Mouse (Mus musculus) MEL (cell line): ENCODE measurements around the gene Nos1ap. TPM values are rescaled to one million over a fixed set of nuclear protein-coding genes. Genes with fewer than 3 reads are reported as not detected.

Source experiments
- DNase-seq: peaks from one replicate; pipeline ENCODE4 v3.0.0; 2011; ENCODE audit warnings: low read depth, low spot score
- H3K27ac ChIP-seq: 2 replicates; pipeline ENCODE4 v1.5.1; 2012; ENCODE audit warnings: low read depth, mild to moderate bottlenecking, control low read depth, low read length, moderate library complexity; ENCODE audit not compliant: control insufficient read depth
- H3K27me3 ChIP-seq, 2 experiments: fragments of 150-350 bp in 1 of 2; sonication (generic) in 1 of 2; 2 replicates each; pipeline ENCODE4 v1.6.1; 2012; ENCODE audit warnings: low read length in 2 of 2, mild to moderate bottlenecking in 2 of 2, improper control_type of control experiment in 1 of 2, moderate library complexity in 1 of 2; ENCODE audit not compliant: insufficient read depth in 2 of 2, control insufficient read depth in 1 of 2
- H3K36me3 ChIP-seq, 2 experiments: 2 replicates each; pipeline ENCODE4 v1.6.1; 2012 to 2014; ENCODE audit warnings: low read length in 2 of 2, improper control_type of control experiment in 1 of 2, inconsistent platforms in 1 of 2, mild to moderate bottlenecking in 1 of 2; ENCODE audit not compliant: insufficient read depth in 2 of 2, control insufficient read depth in 1 of 2
- H3K4me1 ChIP-seq, 2 experiments: fragments of 150-350 bp in 1 of 2; sonication (generic) in 1 of 2; 2 replicates each; pipeline ENCODE4 v1.6.1; 2012; ENCODE audit warnings: low read length in 2 of 2, improper control_type of control experiment in 1 of 2, mild to moderate bottlenecking in 1 of 2; ENCODE audit not compliant: insufficient read depth in 2 of 2, control insufficient read depth in 1 of 2
- H3K4me3 ChIP-seq, 2 experiments: fragments of 150-350 bp in 1 of 2; sonication (generic) in 1 of 2; 2 replicates each; pipeline ENCODE4 v1.5.1; 2012; ENCODE audit warnings: low read depth in 2 of 2, low read length in 2 of 2, mild to moderate bottlenecking in 2 of 2, moderate library complexity in 2 of 2, control low read depth in 1 of 2, improper control_type of control experiment in 1 of 2; ENCODE audit not compliant: control insufficient read depth in 1 of 2, insufficient read depth in 1 of 2
- H3K79me2 ChIP-seq: 2 replicates; pipeline ENCODE4 v1.6.1; 2012; ENCODE audit warnings: mild to moderate bottlenecking, low read length, moderate library complexity; ENCODE audit not compliant: control insufficient read depth, poor library complexity, insufficient read depth
- H3K9ac ChIP-seq: 2 replicates; pipeline ENCODE4 v1.6.1; 2012; ENCODE audit warnings: low read depth, mild to moderate bottlenecking, control low read depth, low read length, moderate library complexity; ENCODE audit not compliant: control insufficient read depth, poor library complexity, severe bottlenecking
- H3K9me3 ChIP-seq: fragments of 150-350 bp; sonication (generic); replicated peaks from 2 replicates; pipeline ENCODE4 v1.6.1; 2012; ENCODE audit warnings: mild to moderate bottlenecking, low read length, improper control_type of control experiment, moderate library complexity; ENCODE audit not compliant: insufficient read depth
- BHLHE40 ChIP-seq: IDR thresholded peaks from 2 replicates; pipeline ENCODE4 v1.6.1; 2012; ENCODE audit warnings: low read depth, mild to moderate bottlenecking, inconsistent platforms, low read length, improper control_type of control experiment, borderline replicate concordance
- CTCF ChIP-seq, 3 experiments: IDR thresholded peaks in 2 of 3; conservative IDR thresholded peaks in 1 of 3; 2 replicates each; pipeline ENCODE4 v1.5.1; 2011 to 2012; ENCODE audit warnings: low read length in 3 of 3, low read depth in 2 of 3, mild to moderate bottlenecking in 2 of 3, improper control_type of control experiment in 1 of 3, inconsistent platforms in 1 of 3, mixed read lengths in 1 of 3, moderate library complexity in 1 of 3; ENCODE audit not compliant: control insufficient read depth in 1 of 3, insufficient read depth in 1 of 3, poor library complexity in 1 of 3, severe bottlenecking in 1 of 3
- E2F4 ChIP-seq: IDR thresholded peaks from 2 replicates; pipeline ENCODE4 v1.6.1; 2011; ENCODE audit warnings: low read depth, low read length, improper control_type of control experiment, borderline replicate concordance
- EP300 ChIP-seq, 2 experiments: IDR thresholded peaks; 2 replicates each; pipeline ENCODE4 v1.6.1; 2011; ENCODE audit warnings: improper control_type of control experiment in 2 of 2, low read length in 2 of 2, low read depth in 1 of 2, mild to moderate bottlenecking in 1 of 2
- GATA1 ChIP-seq: IDR thresholded peaks from 2 replicates; pipeline ENCODE4 v1.6.1; 2011; ENCODE audit warnings: low read depth, low read length, improper control_type of control experiment
- KAT2A ChIP-seq: conservative IDR thresholded peaks from 2 replicates; pipeline ENCODE4 v1.6.1; 2012; ENCODE audit warnings: low read depth, low read length, improper control_type of control experiment, inconsistent platforms
- MAX ChIP-seq: IDR thresholded peaks from 2 replicates; pipeline ENCODE4 v1.6.1; 2011; ENCODE audit warnings: low read length, improper control_type of control experiment
- MEF2A ChIP-seq: IDR thresholded peaks from 2 replicates; pipeline ENCODE4 v1.6.1; 2014; ENCODE audit warnings: low read depth, mild to moderate bottlenecking, inconsistent platforms, low read length, improper control_type of control experiment; ENCODE audit not compliant: poor library complexity, insufficient replicate concordance, severe bottlenecking; ENCODE audit errors: extremely low read depth
- MYB ChIP-seq: IDR thresholded peaks from 2 replicates; pipeline ENCODE4 v1.6.1; 2011; ENCODE audit warnings: mild to moderate bottlenecking, low read depth, low read length, improper control_type of control experiment
- POLR2A ChIP-seq, 2 experiments: IDR thresholded peaks; 2 replicates each; pipeline ENCODE4 v1.6.1; 2011 to 2012; ENCODE audit warnings: low read length in 2 of 2, mild to moderate bottlenecking in 2 of 2, control low read depth in 1 of 2, improper control_type of control experiment in 1 of 2, low read depth in 1 of 2, moderate library complexity in 1 of 2; ENCODE audit not compliant: control insufficient read depth in 1 of 2, insufficient read depth in 1 of 2, poor library complexity in 1 of 2
- RAD21 ChIP-seq: IDR thresholded peaks from 2 replicates; pipeline ENCODE4 v1.6.1; 2011; ENCODE audit warnings: mild to moderate bottlenecking, low read depth, low read length, improper control_type of control experiment
- SIN3A ChIP-seq: IDR thresholded peaks from 2 replicates; pipeline ENCODE4 v1.6.1; 2012; ENCODE audit warnings: low read length, improper control_type of control experiment, inconsistent platforms
- SMC3 ChIP-seq: IDR thresholded peaks from 2 replicates; pipeline ENCODE4 v1.6.1; 2011; ENCODE audit warnings: low read depth, low read length, improper control_type of control experiment
- TBP ChIP-seq: IDR thresholded peaks from 2 replicates; pipeline ENCODE4 v1.8.0; 2011; ENCODE audit warnings: low read depth, low read length, improper control_type of control experiment
- UBTF ChIP-seq: IDR thresholded peaks from 2 replicates; pipeline ENCODE4 v1.6.1; 2012; ENCODE audit warnings: low read depth, mild to moderate bottlenecking, inconsistent platforms, low read length, improper control_type of control experiment, moderate library complexity, borderline replicate concordance; ENCODE audit not compliant: insufficient read depth
- USF2 ChIP-seq, 2 experiments: IDR thresholded peaks; 2 replicates each; pipeline ENCODE4 v1.6.1; 2011 to 2012; ENCODE audit warnings: improper control_type of control experiment in 2 of 2, low read length in 2 of 2, borderline replicate concordance in 1 of 2, inconsistent platforms in 1 of 2, low read depth in 1 of 2, mild to moderate bottlenecking in 1 of 2; ENCODE audit not compliant: insufficient read depth in 1 of 2
- ZC3H11A ChIP-seq: IDR thresholded peaks from 2 replicates; pipeline ENCODE4 v1.6.1; 2012; ENCODE audit warnings: low read depth, mild to moderate bottlenecking, inconsistent platforms, low read length, improper control_type of control experiment
- ZNF384 ChIP-seq: IDR thresholded peaks from 2 replicates; pipeline ENCODE4 v1.6.1; 2012; ENCODE audit warnings: low read depth, mild to moderate bottlenecking, inconsistent platforms, low read length, improper control_type of control experiment
- polyA plus RNA-seq, 2 experiments: library from polyadenylated mRNA; stranded (reverse) in 1 of 2; unstranded in 1 of 2; fragments of >175 nt in 1 of 2; fragments of >200 nt in 1 of 2; gene quantifications; 2 replicates each; pipeline versions ENCODE4 v1.2.1 to v1.2.4; 2012; ENCODE audit warnings: low replicate concordance in 2 of 2, low read depth in 1 of 2; ENCODE audit not compliant: insufficient read length in 2 of 2, insufficient read depth in 1 of 2, missing spikeins in 1 of 2
- total RNA-seq: library from RNA; depleted of rRNA; stranded (reverse); fragments of 300-350 nt; gene quantifications from 2 replicates; pipeline ENCODE4 v1.2.3, GENCODE M21; 2012

Gene Nos1ap
- total and polyA plus RNA-seq, 3 experiments, result 0.62 to 2.4 TPM; not detected in 1

DNA sequence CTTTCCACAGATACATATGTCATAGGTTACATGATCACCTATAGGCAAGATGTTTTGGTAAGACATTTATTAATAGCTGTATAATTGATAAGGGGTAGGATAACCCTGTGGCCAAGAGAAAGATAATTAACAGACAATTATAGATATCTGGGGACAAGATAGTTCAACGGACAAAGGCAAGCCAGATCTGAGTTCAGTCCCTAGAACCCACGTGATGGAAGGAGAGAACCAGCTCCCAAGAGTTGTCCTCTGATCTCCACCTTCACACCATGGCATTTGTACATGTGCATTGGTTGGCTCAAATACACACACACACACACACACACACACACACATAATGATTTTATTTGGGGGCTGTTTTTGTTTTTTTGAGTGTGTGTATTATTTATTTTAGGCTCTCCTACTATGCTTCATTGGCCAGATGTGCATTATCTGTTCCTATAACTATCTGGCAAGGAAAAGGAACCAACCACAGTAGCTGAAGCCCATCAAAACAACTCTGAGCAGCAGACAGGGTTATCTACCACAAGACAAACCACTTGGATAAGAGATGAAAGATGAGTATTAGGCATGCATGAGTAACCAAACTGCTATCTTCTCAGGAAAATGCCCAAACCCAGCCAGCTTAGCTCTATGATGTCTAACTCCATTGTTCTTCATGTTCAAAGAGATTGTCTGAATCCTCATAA lies 30.2 kb upstream of the Nos1ap start (continued):
- TF ChIP-seq MEF2A (peak; percentile 83), UBTF (no peak), KAT2A (no peak), RAD21 (no peak), USF2 (IDR thresholded peaks at IDR 0.05; ENCODE audit: borderline replicate concordance in 1 of 2, insufficient read depth in 1 of 2, low read depth in 1 of 2, low read length in 2 of 2) (peak in 1 of 2 experiments; percentile 37; a peak in 1 of 4 replicates), ZNF384 (no peak; the same call in 1 of the 2 replicates), CTCF (IDR thresholded peaks at IDR 0.05 in 2 of 3, conservative IDR thresholded peaks at IDR 0.05 in 1 of 3; ENCODE audit: control insufficient read depth in 1 of 3, insufficient read depth in 1 of 3, low read depth in 2 of 3, low read length in 3 of 3, poor library complexity in 1 of 3, severe bottlenecking in 1 of 3) (no peak), SIN3A (peak; percentile 83), EP300 (IDR thresholded peaks at IDR 0.05; ENCODE audit: low read depth in 1 of 2, low read length in 2 of 2) (peak; percentile 88 to 91), GATA1 (peak; percentile 98), POLR2A (IDR thresholded peaks at IDR 0.05; ENCODE audit: control insufficient read depth in 1 of 2, insufficient read depth in 1 of 2, low read depth in 1 of 2, low read length in 2 of 2, poor library complexity in 1 of 2) (no peak), BHLHE40 (peak; percentile 78; the same call in 1 of the 2 replicates)

DNA sequence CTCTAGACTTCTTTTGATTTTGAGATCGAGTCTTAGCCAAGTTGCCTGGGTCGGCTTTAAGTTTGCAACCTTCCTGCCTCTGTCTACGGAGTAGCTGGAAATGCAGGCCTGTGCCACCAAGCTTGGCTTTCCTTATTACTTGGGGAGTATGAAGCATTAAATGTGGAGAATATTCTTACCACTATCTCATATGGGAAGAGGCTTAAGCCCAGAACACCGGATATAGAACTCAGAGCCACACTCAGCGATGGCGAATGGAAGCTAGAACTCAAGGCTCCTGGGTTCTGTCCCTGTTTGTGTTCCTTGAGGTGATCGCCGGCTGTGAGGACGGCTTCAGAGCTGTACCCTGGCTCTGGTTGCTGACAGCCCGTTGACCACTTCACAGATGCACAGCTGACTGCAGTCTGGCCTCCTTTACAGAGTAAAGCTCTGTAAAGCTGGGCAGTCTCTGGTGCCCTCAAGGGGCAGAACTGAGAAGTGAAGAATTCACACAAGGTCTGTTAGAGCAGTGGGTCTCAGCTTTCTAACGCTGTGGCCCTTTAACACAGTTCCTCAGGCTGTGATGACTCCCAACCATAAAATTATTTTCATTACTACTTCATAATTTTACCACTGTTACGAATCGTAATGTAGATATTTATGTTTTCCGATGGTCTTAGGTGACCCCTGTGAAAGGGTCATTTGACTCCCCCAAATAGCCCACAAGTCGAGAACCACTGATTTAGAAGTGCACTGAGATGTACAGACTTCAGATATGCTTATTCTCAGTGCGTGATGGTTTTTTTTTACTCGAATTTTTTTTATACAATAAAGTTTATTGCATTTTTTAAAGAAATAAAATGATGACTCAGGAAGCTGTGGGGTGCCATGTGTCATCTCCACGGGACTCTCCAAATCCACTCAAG lies 23.6 kb upstream of the Nos1ap start:
- no peaks in the 10 kb centered on the region for H3K27me3 ChIP-seq
- peaks cover 0 to 22% of the 10 kb centered on the region in 2 experiments; a peak in 2 of 4 replicates for H3K36me3 ChIP-seq
- no peak overlapping the region for H3K27ac ChIP-seq
- TF ChIP-seq CTCF (IDR thresholded peaks at IDR 0.05 in 2 of 3, conservative IDR thresholded peaks at IDR 0.05 in 1 of 3; ENCODE audit: control insufficient read depth in 1 of 3, insufficient read depth in 1 of 3, low read depth in 2 of 3, low read length in 3 of 3, poor library complexity in 1 of 3, severe bottlenecking in 1 of 3), result peak; percentile 77 to 88 (median 84)
- TF ChIP-seq RAD21, result peak; percentile 97
- TF ChIP-seq SMC3, result peak; percentile 88
- TF ChIP-seq MYB, result 0 out of 2 replicates have a peak, but pooled peaks have one; percentile 17
- TF ChIP-seq SIN3A, result peak; percentile 47; the same call in 1 of the 2 replicates
- no peak for TF ChIP-seq KAT2A
- TF ChIP-seq TBP, result no peak
- TF ChIP-seq ZC3H11A, result peak; percentile 89
- TF ChIP-seq MAX, result no peak
- no peak for TF ChIP-seq E2F4
- no peak overlapping the region for H3K9ac ChIP-seq
- H3K4me1 ChIP-seq, result peaks cover 15 to 19% of the 10 kb centered on the region in 2 experiments
- DNase-seq, result peak; percentile 63
- no peak overlapping the region for H3K4me3 ChIP-seq
- no peaks in the 10 kb centered on the region for H3K79me2 ChIP-seq
- H3K9me3 ChIP-seq, result no peaks in the 10 kb centered on the region
